Mouse (Mus musculus): Measurements from ENCODE around the gene Il1f9. TPM values are rescaled to one million over a fixed set of nuclear protein-coding genes. Genes with fewer than 3 reads are reported as not detected.

The Il1f9 gene
- not detected for polyA plus RNA-seq (2014; fragmentation: Illumina TruSeq; extraction: RNeasy Lipid Tissue Mini Kit (QIAGEN cat#74804); ENCODE audit: low read depth, low replicate concordance)

DNA sequence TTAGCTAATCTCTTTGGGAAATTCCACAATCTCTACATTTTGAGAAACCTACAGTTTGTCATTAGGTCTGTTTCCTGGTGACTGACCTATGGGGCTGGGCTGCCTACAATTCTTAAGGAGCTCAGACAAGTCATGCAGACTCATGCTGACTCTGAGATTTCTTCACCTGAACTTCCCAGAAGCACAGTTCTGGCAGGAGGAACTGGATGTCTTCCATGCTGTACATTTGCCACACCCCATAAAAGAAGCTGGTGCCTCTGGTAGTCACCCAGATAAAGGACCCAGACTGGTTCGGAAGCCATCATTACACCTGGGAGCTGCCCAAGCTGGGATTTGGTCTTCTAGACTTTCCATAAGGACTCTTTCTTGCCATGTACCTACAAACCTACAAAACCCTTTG lies at the start of gene Il1f9:
TSS of gene Il1f9 (plus strand) at position 301 of the 400 bp plus-strand sequence.

DNA sequence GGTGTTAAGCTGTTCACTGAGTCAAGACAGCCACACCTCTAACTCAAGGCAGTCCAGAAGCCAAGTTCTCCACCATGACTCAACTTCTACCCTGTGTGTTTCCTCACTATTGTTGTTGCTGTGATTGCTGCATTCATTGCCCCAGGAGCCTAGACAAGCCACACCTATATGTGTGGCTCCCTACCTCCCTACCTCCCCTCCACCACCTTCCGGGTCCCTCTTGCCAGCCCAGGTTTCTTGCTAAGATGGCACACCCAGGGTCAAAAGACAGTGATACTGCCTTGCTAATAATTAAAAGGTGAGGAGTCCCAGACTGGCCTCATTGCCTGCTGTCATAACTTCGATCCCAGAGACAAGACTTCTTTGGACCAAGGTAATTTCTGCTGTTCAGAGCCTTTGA lies 33.4 kb upstream of the Il1f9 start, which contains the start of gene Il1f8:
TSS of gene Il1f8 (plus strand) at position 301 of the 400 bp plus-strand sequence.

GRCm38 (mm10) chr2:24215118-24215517 lies 28.8 kb downstream of the Il1f9 start, which contains the start of gene Il1f6:
Gene Il1f6, plus strand, starts transcription at chr2:24215418.

Other genes with a start within 250 kb of the Il1f9 start
- 49.5 TPM for gene Hnmt, start 137.1 kb upstream of the Il1f9 start, polyA plus RNA-seq (2014; fragmentation: Illumina TruSeq; extraction: RNeasy Lipid Tissue Mini Kit (QIAGEN cat#74804); ENCODE audit: low read depth, low replicate concordance)
- gene Tbpl2, start 89.9 kb upstream of the Il1f9 start, polyA plus RNA-seq (2014; fragmentation: Illumina TruSeq; extraction: RNeasy Lipid Tissue Mini Kit (QIAGEN cat#74804); ENCODE audit: low read depth, low replicate concordance) = not detected
- gene Il1f8, start 33.3 kb upstream of the Il1f9 start, polyA plus RNA-seq (2014; fragmentation: Illumina TruSeq; extraction: RNeasy Lipid Tissue Mini Kit (QIAGEN cat#74804); ENCODE audit: low read depth, low replicate concordance) = not detected
- gene Il1f6, start 28.9 kb downstream of the Il1f9 start, polyA plus RNA-seq (2014; fragmentation: Illumina TruSeq; extraction: RNeasy Lipid Tissue Mini Kit (QIAGEN cat#74804); ENCODE audit: low read depth, low replicate concordance) = not detected
- gene Il1f5, start 90.5 kb downstream of the Il1f9 start, polyA plus RNA-seq (2014; fragmentation: Illumina TruSeq; extraction: RNeasy Lipid Tissue Mini Kit (QIAGEN cat#74804); ENCODE audit: low read depth, low replicate concordance) = not detected
- not detected for gene Il1f10, start 104.7 kb downstream of the Il1f9 start, polyA plus RNA-seq (2014; fragmentation: Illumina TruSeq; extraction: RNeasy Lipid Tissue Mini Kit (QIAGEN cat#74804); ENCODE audit: low read depth, low replicate concordance)
- 0.99 TPM for gene Il1rn, start 150.4 kb downstream of the Il1f9 start, polyA plus RNA-seq (2014; fragmentation: Illumina TruSeq; extraction: RNeasy Lipid Tissue Mini Kit (QIAGEN cat#74804); ENCODE audit: low read depth, low replicate concordance)
- gene Psd4, start 181.1 kb downstream of the Il1f9 start, polyA plus RNA-seq (2014; fragmentation: Illumina TruSeq; extraction: RNeasy Lipid Tissue Mini Kit (QIAGEN cat#74804); ENCODE audit: low read depth, low replicate concordance) = 1.9 TPM